Mouse (Mus musculus) embryonic fibroblast, embryonic 13.5 days (primary cell): ENCODE data around the gene Arhgap8. TPM values are rescaled to one million over a fixed set of nuclear protein-coding genes. Genes with fewer than 3 reads are reported as not detected.
"Not testable (repeated sequence)": the region's sequence is repeated elsewhere in the genome, so short reads cannot be mapped to it uniquely, and the experiment has no call there.

Source experiments
- H3K27ac ChIP-seq: 2 replicates; pipeline ENCODE4 v1.5.1; 2012; ENCODE audit warnings: low read length, control low read depth, inconsistent platforms; ENCODE audit not compliant: insufficient read depth
- H3K4me1 ChIP-seq: 2 replicates; pipeline ENCODE4 v1.6.1; 2011; ENCODE audit warnings: low read length; ENCODE audit not compliant: control insufficient read depth, insufficient read depth
- H3K4me3 ChIP-seq: 2 replicates; pipeline ENCODE4 v1.5.1; 2011; ENCODE audit warnings: mild to moderate bottlenecking, control low read depth, low read length; ENCODE audit not compliant: insufficient read depth
- CTCF ChIP-seq: IDR thresholded peaks from 2 replicates; pipeline ENCODE4 v1.5.1; 2011; ENCODE audit warnings: mild to moderate bottlenecking, control low read depth, low read length, moderate library complexity, borderline replicate concordance; ENCODE audit not compliant: insufficient read depth
- POLR2A ChIP-seq: IDR thresholded peaks from 2 replicates; pipeline ENCODE4 v1.6.1; 2011; ENCODE audit warnings: low read depth, mild to moderate bottlenecking, control low read depth, low read length, moderate library complexity
- polyA plus RNA-seq: library from polyadenylated mRNA; stranded (reverse); fragments of >200 nt; gene quantifications from 2 replicates; pipeline ENCODE4 v1.2.4, GENCODE M21; 2011; ENCODE audit warnings: low read depth; ENCODE audit not compliant: missing spikeins, insufficient read length

Gene Arhgap8
- polyA plus RNA-seq, 1 experiment: 3.0 TPM

- Histone ChIP-seq H3K4me3 (no peak overlapping the region), H3K27ac (no peak overlapping the region), H3K4me1 (no peaks in the 10 kb centered on the region)
- TF ChIP-seq CTCF: no peak
- TF ChIP-seq POLR2A: no peak
Observed at GRCm38 (mm10) chr15:84762712-84763422, 43.0 kb downstream of the Arhgap8 start.

DNA sequence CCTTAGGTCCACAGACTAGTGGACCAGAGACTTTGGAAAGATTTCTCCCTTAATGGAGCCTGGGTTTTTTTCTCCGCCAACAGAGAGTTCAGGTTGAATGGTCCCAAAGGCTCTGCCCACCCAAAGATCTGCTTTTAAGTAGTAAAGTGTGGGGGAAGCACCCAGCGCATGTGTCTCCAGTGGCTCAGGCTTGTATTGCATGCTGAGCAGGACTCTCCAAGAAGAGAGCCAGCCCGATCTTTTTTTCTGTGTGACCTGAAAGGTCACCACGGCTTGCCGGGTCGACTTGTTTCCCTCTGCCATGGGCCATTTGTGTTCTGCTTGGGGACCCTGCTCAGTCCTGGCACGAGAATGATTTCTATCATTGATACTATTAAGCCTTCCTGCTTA lies 43.6 kb downstream of the Arhgap8 start:
- Histone ChIP-seq H3K4me3 (no peak overlapping the region), H3K27ac (no peak overlapping the region), H3K4me1 (no peaks in the 10 kb centered on the region)
- no peak for TF ChIP-seq POLR2A
- no peak for TF ChIP-seq CTCF

DNA sequence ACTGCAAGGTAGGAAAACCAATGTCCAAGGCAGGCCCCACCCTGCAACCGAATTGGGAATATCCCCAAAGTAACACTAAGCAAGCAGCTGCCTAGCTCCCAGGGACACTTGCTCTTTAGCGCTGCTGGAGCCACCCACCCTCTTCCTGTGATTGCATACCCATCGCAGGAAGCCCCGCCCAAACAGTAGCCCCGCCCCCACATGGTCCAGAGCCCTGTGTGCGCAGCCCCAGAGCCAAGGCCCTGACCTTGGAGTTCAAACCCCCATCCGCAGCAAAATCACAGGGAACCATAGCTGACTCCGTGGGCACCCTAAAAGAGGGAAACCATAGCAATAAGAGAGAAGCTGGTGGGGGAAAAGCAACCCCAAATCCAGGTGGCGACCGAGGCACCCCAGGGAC lies 46.8 kb downstream of the Arhgap8 start:
- Histone ChIP-seq H3K4me3 (no peak overlapping the region), H3K4me1 (peaks cover 10% of the 10 kb centered on the region; the same call in 1 of the 2 replicates), H3K27ac (no peak overlapping the region)
- TF ChIP-seq CTCF (no peak), POLR2A (no peak)

DNA sequence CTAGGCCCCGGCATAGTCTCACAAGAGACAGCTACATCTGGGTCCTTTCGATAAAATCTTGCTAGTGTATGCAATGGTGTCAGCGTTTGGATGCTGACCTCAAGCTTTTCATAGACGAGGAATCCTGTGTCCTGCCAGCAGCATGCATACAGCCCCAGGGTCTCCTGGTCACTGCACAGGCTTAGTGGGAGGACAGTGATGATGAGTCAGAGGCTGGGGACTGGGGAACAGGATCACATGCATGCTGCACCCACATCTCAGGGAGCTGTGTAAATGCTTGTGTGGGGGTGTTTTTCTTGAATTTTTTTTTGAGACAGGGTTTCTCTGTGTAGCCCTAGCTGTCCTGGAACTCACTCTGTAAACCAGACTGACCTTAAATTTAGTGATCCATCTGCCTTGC lies 48.7 kb downstream of the Arhgap8 start:
- not testable (repeated sequence) for H3K4me3 ChIP-seq, H3K27ac ChIP-seq, H3K4me1 ChIP-seq

DNA sequence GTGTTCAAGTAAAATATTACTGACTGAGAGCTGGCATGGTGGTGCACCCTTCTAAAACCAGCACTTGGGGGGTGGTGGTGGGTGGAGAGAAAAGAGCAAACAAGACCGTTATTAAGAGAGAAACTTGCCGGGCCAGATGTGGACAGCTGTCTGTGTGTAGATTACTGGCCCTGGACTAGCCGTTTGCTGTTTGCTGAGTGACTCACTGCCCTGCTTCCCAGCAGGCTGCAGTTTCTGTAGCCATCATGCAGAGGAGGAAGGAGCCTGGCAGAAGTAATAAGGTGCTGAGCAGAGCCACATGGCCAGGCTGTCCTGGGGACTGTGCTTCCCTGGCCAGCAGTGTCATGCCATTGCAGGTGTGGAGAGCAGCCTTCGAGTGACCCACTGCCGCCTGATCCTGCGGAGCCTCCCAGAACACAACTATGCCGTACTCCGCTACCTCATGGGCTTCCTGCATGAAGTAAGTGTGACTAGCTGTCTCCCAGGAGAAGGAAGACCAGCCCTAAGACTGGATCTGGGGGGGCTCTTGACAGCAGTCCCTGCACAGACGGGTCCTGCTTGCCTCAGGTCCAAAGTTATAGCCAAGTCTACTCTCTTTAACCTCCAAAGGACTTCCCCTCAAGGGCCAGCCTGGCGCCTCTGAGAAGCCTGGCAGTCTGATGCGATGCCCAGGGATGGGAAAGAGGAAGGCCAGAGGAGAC lies 49.9 kb downstream of the Arhgap8 start:
- no peak overlapping the region for H3K4me3 ChIP-seq
- no peak overlapping the region for H3K27ac ChIP-seq
- no peak for TF ChIP-seq CTCF
- H3K4me1 ChIP-seq: peaks cover 10% of the 10 kb centered on the region; the same call in 1 of the 2 replicates

DNA sequence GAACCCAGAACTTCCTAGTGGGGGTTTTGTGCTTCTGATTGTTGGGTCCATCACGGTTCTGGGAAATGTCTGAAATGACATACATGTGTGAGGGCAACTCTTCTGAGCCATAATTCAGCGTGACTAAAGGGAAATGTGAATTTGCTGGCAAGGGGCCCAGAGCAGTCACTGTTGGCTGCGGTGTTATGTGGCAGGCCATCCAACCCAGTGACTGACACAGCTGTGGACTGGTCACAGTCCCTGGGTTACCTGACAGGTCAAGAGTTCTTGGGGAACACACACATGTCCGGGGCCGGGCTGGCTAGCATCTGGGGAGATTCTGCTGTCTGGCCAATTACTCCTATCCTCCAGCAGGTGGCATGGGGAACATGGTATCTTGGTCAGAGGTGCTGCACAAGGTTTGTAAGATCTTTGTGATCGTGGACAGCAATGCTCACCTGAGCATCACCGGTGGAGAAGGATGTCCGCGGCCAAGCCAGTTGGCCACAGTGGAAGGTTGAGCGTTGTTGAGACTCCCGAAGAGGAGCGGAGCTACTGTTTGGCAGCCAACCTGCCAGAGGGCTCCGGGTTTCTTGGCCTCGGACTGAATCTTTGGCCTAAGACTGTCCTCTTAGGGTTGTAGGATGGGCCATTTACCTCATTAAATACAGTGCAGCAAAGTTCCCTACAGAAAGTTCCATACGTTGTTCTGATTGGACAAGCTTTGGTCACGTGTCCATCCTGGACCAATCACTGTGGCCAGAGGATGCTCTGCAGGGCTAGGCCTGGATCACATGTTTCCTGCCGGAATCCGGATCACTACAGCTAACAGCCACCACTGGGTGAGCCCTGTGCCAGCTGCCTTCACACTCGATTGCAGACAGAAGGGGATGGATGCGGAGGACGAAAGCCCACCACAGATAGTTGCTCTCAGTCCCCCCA lies 52.6 kb downstream of the Arhgap8 start:
- H3K4me1 ChIP-seq: peaks cover 12% of the 10 kb centered on the region
- TF ChIP-seq POLR2A (no peak), CTCF (no peak)
- no peak overlapping the region for H3K27ac ChIP-seq
- no peak overlapping the region for H3K4me3 ChIP-seq

GRCm38 (mm10) chr15:84775421-84776174 lies 55.7 kb downstream of the Arhgap8 start:
- no peak overlapping the region for H3K4me3 ChIP-seq
- H3K27ac ChIP-seq: no peak overlapping the region
- TF ChIP-seq POLR2A: no peak
- no peak for TF ChIP-seq CTCF
- peaks cover 2% of the 10 kb centered on the region; the same call in 1 of the 2 replicates for H3K4me1 ChIP-seq

GRCm38 (mm10) chr15:84778587-84778986 lies 58.7 kb downstream of the Arhgap8 start:
- peaks cover 2% of the 10 kb centered on the region; the same call in 1 of the 2 replicates for H3K4me1 ChIP-seq
- TF ChIP-seq POLR2A (no peak), CTCF (no peak)
- no peak overlapping the region for H3K27ac ChIP-seq
- H3K4me3 ChIP-seq: no peak overlapping the region

- TF ChIP-seq CTCF (no peak), POLR2A (no peak)
- no peaks in the 10 kb centered on the region for H3K4me1 ChIP-seq
- H3K4me3 ChIP-seq: no peak overlapping the region
- no peak overlapping the region for H3K27ac ChIP-seq
Observed at GRCm38 (mm10) chr15:84784812-84785211, 65.0 kb downstream of the Arhgap8 start.
